Mouse (Mus musculus) hindbrain, postnatal 0 days (tissue): ENCODE measurements around the gene Oxsm. TPM values are rescaled to one million over a fixed set of nuclear protein-coding genes. Genes with fewer than 3 reads are reported as not detected.

Experiments used
- ATAC-seq: fragments of 200-750 bp; cut with Nextera tagmentation; 2 replicates; pipeline ENCODE4 v1.8.0; 2017; ENCODE audit warnings: mild to moderate bottlenecking, moderate TSS enrichment, moderate library complexity
- DNase-seq: peaks from one replicate; pipeline ENCODE4 v3.0.0-alpha.2; 2015; ENCODE audit warnings: low spot score
- H3K27ac ChIP-seq: fragments of 300-500 bp; sonication (generic); 2 replicates; pipeline ENCODE4 v1.5.1; 2014; ENCODE audit warnings: mild to moderate bottlenecking
- H3K27me3 ChIP-seq: fragments of 300-500 bp; sonication (generic); 2 replicates; pipeline ENCODE4 v1.6.1; 2014; ENCODE audit warnings: low read length, mixed read lengths; ENCODE audit not compliant: insufficient read depth
- H3K36me3 ChIP-seq: fragments of 300-500 bp; sonication (generic); 2 replicates; pipeline ENCODE4 v1.6.1; 2014; ENCODE audit warnings: low read length, mixed read lengths; ENCODE audit not compliant: insufficient read depth
- H3K4me1 ChIP-seq: fragments of 300-500 bp; sonication (generic); 2 replicates; pipeline ENCODE4 v1.6.1; 2014; ENCODE audit warnings: antibody characterized with exemption, low read length, mixed read lengths; ENCODE audit not compliant: insufficient read depth
- H3K4me2 ChIP-seq: fragments of 300-500 bp; sonication (generic); 2 replicates; pipeline ENCODE4 v1.6.1; 2014; ENCODE audit warnings: low read depth, mild to moderate bottlenecking, low read length, moderate library complexity, mixed read lengths
- H3K4me3 ChIP-seq: fragments of 300-500 bp; sonication (generic); 2 replicates; pipeline ENCODE4 v1.5.1; 2014; ENCODE audit warnings: low read length
- H3K9ac ChIP-seq: fragments of 300-500 bp; sonication (generic); replicated peaks from 2 replicates; pipeline ENCODE4 v1.6.1; 2014; ENCODE audit warnings: mild to moderate bottlenecking, low read length, moderate library complexity, mixed read lengths
- H3K9me3 ChIP-seq: fragments of 300-500 bp; sonication (generic); 2 replicates; pipeline ENCODE4 v1.6.1; 2016; ENCODE audit warnings: low read length, mixed read lengths
- CTCF ChIP-seq: IDR thresholded peaks from 2 replicates; pipeline ENCODE4 v1.5.1; 2016; ENCODE audit warnings: antibody characterized with exemption, control low read depth, low read depth
- WGBS: fragments of 180-500 bp; shearing (Covaris S2); extraction: QIAGEN DNeasy Blood & Tissue Kit; methylation state at CpG from one replicate; pipeline ENCODE4 v1.1.7; 2014; 5-methylcytosine and 5-hydroxymethylcytosine counted together
- polyA plus RNA-seq: library from polyadenylated mRNA; unstranded; fragments of >200 nt; fragmentation: Nextera tagmentation; extraction: Ambion mirVana; gene quantifications from 2 replicates; pipeline ENCODE4 v1.2.1, GENCODE M21; 2015
- total RNA-seq: library from RNA; depleted of rRNA; stranded (reverse); fragments of >200 nt; gene quantifications from 2 replicates; pipeline ENCODE4 v1.2.3, GENCODE M21; 2014; rRNA removed

Gene Oxsm
- total RNA-seq (4.0 and 4.6 TPM in 2 replicates), polyA plus RNA-seq (1.4 and 1.7 TPM in 2 replicates)

- peak; percentile 89 for DNase-seq
- TF ChIP-seq CTCF: no peak
- Histone ChIP-seq H3K9ac (peak within 1 kb of the TSS; percentile 93), H3K27me3 (no peaks in the 10 kb centered on the region), H3K36me3 (no peaks in the 10 kb centered on the region), H3K9me3 (no peaks in the 10 kb centered on the region), H3K4me3 (peak within 1 kb of the TSS; percentile 82), H3K4me1 (0 out of 2 replicates have a peak, but pooled peaks cover 3% of the 10 kb centered on the region), H3K4me2 (peak within 1 kb of the TSS; percentile 80), H3K27ac (peak within 1 kb of the TSS; percentile 89)
- WGBS: 1% methylated on average over 64 of the region's 65 CpGs
- ATAC-seq: peak; percentile 99
Measured at GRCm38 (mm10) chr14:16249171-16249874, at the start of gene Oxsm, which contains the start of gene Ngly1. TSS of gene Oxsm (minus strand) at chr14:16249808. TSS of gene Ngly1 (plus strand) at chr14:16249280.

GRCm38 (mm10) chr14:16296816-16297468 lies 47.3 kb upstream of the Oxsm start:
- WGBS: 48% methylated on average over 2 of the region's 2 CpGs
- no peak overlapping the region for H3K4me2 ChIP-seq
- H3K4me3 ChIP-seq: no peak overlapping the region
- H3K9me3 ChIP-seq: no peaks in the 10 kb centered on the region
- H3K9ac ChIP-seq: no peak overlapping the region
- no peaks in the 10 kb centered on the region for H3K36me3 ChIP-seq
- no peak for TF ChIP-seq CTCF
- no peak for ATAC-seq
- no peaks in the 10 kb centered on the region for H3K27me3 ChIP-seq
- no peak for DNase-seq
- no peaks in the 10 kb centered on the region for H3K4me1 ChIP-seq
- H3K27ac ChIP-seq: no peak overlapping the region

- no peaks in the 10 kb centered on the region for H3K9me3 ChIP-seq
- TF ChIP-seq CTCF: no peak
- H3K4me2 ChIP-seq: no peak overlapping the region
- no peaks in the 10 kb centered on the region for H3K27me3 ChIP-seq
- ATAC-seq: no peak
- H3K4me3 ChIP-seq: no peak overlapping the region
- H3K4me1 ChIP-seq: no peaks in the 10 kb centered on the region
- H3K9ac ChIP-seq: no peak overlapping the region
- no peak for DNase-seq
- WGBS: 94% methylated on average over 1 of the region's 1 CpGs
- 0 out of 2 replicates have a peak, but pooled peaks cover 4% of the 10 kb centered on the region for H3K36me3 ChIP-seq
- H3K27ac ChIP-seq: no peak overlapping the region
Measured at GRCm38 (mm10) chr14:16293921-16294320, 44.3 kb upstream of the Oxsm start.

- 0 out of 2 replicates have a peak, but pooled peaks cover 4% of the 10 kb centered on the region for H3K36me3 ChIP-seq
- H3K9me3 ChIP-seq: no peaks in the 10 kb centered on the region
- no peak overlapping the region for H3K27ac ChIP-seq
- no peaks in the 10 kb centered on the region for H3K4me1 ChIP-seq
- H3K4me3 ChIP-seq: no peak overlapping the region
- ATAC-seq: no peak
- no peaks in the 10 kb centered on the region for H3K27me3 ChIP-seq
- no peak overlapping the region for H3K9ac ChIP-seq
- TF ChIP-seq CTCF: no peak
- DNase-seq: no peak
- H3K4me2 ChIP-seq: no peak overlapping the region
Measured at GRCm38 (mm10) chr14:16293015-16293414, 43.4 kb upstream of the Oxsm start.

- no peaks in the 10 kb centered on the region for H3K27me3 ChIP-seq
- H3K36me3 ChIP-seq: 0 out of 2 replicates have a peak, but pooled peaks cover 4% of the 10 kb centered on the region
- no peak for DNase-seq
- TF ChIP-seq CTCF: no peak
- H3K9me3 ChIP-seq: no peaks in the 10 kb centered on the region
- no peak overlapping the region for H3K4me3 ChIP-seq
- peak overlapping the region; percentile 45; the same call in 1 of the 2 replicates for H3K27ac ChIP-seq
- no peaks in the 10 kb centered on the region for H3K4me1 ChIP-seq
- ATAC-seq: no peak
- H3K9ac ChIP-seq: no peak overlapping the region
- WGBS: 42% methylated on average over 1 of the region's 1 CpGs
- H3K4me2 ChIP-seq: no peak overlapping the region
Measured at GRCm38 (mm10) chr14:16292371-16292770, 42.8 kb upstream of the Oxsm start.

- Histone ChIP-seq H3K4me3 (no peak overlapping the region), H3K9me3 (no peaks in the 10 kb centered on the region), H3K27ac (no peak overlapping the region), H3K36me3 (peaks cover 4% of the 10 kb centered on the region; the same call in 1 of the 2 replicates), H3K4me2 (no peak overlapping the region), H3K4me1 (no peaks in the 10 kb centered on the region), H3K27me3 (no peaks in the 10 kb centered on the region), H3K9ac (no peak overlapping the region)
- WGBS: 79% methylated on average over 4 of the region's 4 CpGs
- DNase-seq (no peak), ATAC-seq (no peak)
- TF ChIP-seq CTCF: no peak
Measured at GRCm38 (mm10) chr14:16283966-16284365, 34.4 kb upstream of the Oxsm start.

- H3K27ac ChIP-seq: no peak overlapping the region
- 60% methylated on average over 4 of the region's 4 CpGs for WGBS
- H3K36me3 ChIP-seq: peaks cover 4% of the 10 kb centered on the region; the same call in 1 of the 2 replicates
- ATAC-seq: no peak
- H3K4me1 ChIP-seq: no peaks in the 10 kb centered on the region
- no peaks in the 10 kb centered on the region for H3K27me3 ChIP-seq
- no peak overlapping the region for H3K9ac ChIP-seq
- TF ChIP-seq CTCF: no peak
- no peak for DNase-seq
- H3K9me3 ChIP-seq: no peaks in the 10 kb centered on the region
- H3K4me3 ChIP-seq: no peak overlapping the region
- no peak overlapping the region for H3K4me2 ChIP-seq
Measured at GRCm38 (mm10) chr14:16279196-16279595, 29.6 kb upstream of the Oxsm start.
